In genomic region chr5:122391178-122391785, GRCm38 (mm10) we compare ENCODE assay signal across 8 mouse cellular contexts. TPM values are rescaled to one million over a fixed set of nuclear protein-coding genes. Genes with fewer than 3 reads are reported as not detected.
DNase-seq lines count a peak whose midpoint lies in the region; ATAC-seq and TF ChIP-seq lines count a peak whose summit lies in the region.

No protein-coding gene starts in this region.

- H3K4me2 ChIP-seq in heart, embryonic 11.5 days = peak overlapping the region; percentile 74
- peak overlapping the region; percentile 92 for H3K4me2 ChIP-seq in hindbrain, embryonic 12.5 days (replicated peaks)
- peak overlapping the region; percentile 90 for H3K4me2 ChIP-seq in liver, postnatal 0 days (ENCODE audit: low read depth, low read length)

- no peak for TF ChIP-seq CTCF in liver, postnatal 0 days (IDR thresholded peaks at IDR 0.05; ENCODE audit: low read depth)

- peaks cover 8% of the 10 kb centered on the region for H3K4me1 ChIP-seq in heart, embryonic 11.5 days (ENCODE audit: control insufficient read depth, insufficient read depth, low read length)
- H3K4me1 ChIP-seq in ES-E14 (ENCODE audit: control insufficient read depth in 2 of 2, insufficient read depth in 2 of 2, low read length in 2 of 2, poor library complexity in 1 of 2) = peaks cover 1 to 4% of the 10 kb centered on the region in 2 experiments; a peak in 1 of 4 replicates
- H3K4me1 ChIP-seq in hindbrain, embryonic 12.5 days = peaks cover 10% of the 10 kb centered on the region
- peaks cover 11% of the 10 kb centered on the region for H3K4me1 ChIP-seq in liver, postnatal 0 days (ENCODE audit: insufficient read depth)

- in situ Hi-C loops in ES-E14 (cut with MboI; ENCODE audit: low sequenced_read_pairs in 2 of 2, unreplicated experiment in 2 of 2) = no loop called here

- no peaks in the 10 kb centered on the region for H3K27me3 ChIP-seq in heart, embryonic 11.5 days (ENCODE audit: control insufficient read depth, insufficient read depth, low read length)
- H3K27me3 ChIP-seq in hindbrain, embryonic 12.5 days = no peaks in the 10 kb centered on the region
- H3K27me3 ChIP-seq in liver, postnatal 0 days (ENCODE audit: insufficient read depth, low read length) = no peaks in the 10 kb centered on the region

- H3K9me3 ChIP-seq in heart, embryonic 11.5 days (replicated peaks; ENCODE audit: control insufficient read depth, low read length) = no peaks in the 10 kb centered on the region
- H3K9me3 ChIP-seq in ES-E14 (ENCODE audit: control insufficient read depth, insufficient read depth, low read depth, low read length) = no peaks in the 10 kb centered on the region
- H3K9me3 ChIP-seq in hindbrain, embryonic 12.5 days (replicated peaks) = no peaks in the 10 kb centered on the region
- no peaks in the 10 kb centered on the region for H3K9me3 ChIP-seq in liver, postnatal 0 days (ENCODE audit: low read length)

- H3K9ac ChIP-seq in heart, embryonic 11.5 days (ENCODE audit: low read depth, low read length) = no peak overlapping the region; the same call in 1 of the 2 replicates
- H3K9ac ChIP-seq in ES-E14 (ENCODE audit: insufficient read depth, low read depth, low read length, poor library complexity, severe bottlenecking) = no peak overlapping the region
- peak overlapping the region; percentile 87 for H3K9ac ChIP-seq in hindbrain, embryonic 12.5 days
- H3K9ac ChIP-seq in liver, postnatal 0 days (replicated peaks) = no peak overlapping the region; the same call in 1 of the 2 replicates

- 52% methylated on average over 15 of the region's 16 CpGs for WGBS in heart, embryonic 11.5 days (ENCODE audit: insufficient replicate concordance)
- 54% methylated on average over 16 of the region's 16 CpGs for WGBS in hindbrain, embryonic 12.5 days
- 49% methylated on average over 16 of the region's 16 CpGs for WGBS in liver, postnatal 0 days (ENCODE audit: insufficient replicate concordance)

- DNase-seq in heart, adult 8-10 months (ENCODE audit: low spot score) = no peak
- no peak for DNase-seq in ES-E14 (ENCODE audit: low read depth, low spot score)
- no peak for DNase-seq in liver, postnatal 0 days
- DNase-seq in embryo, embryonic 11 days = no peak
- DNase-seq in right cerebral cortex, postnatal 10 days (ENCODE audit: low spot score in 2 of 2) = no peak
- DNase-seq in cerebellum, postnatal 10 days = no peak

- no peak for TF ChIP-seq EP300 in liver, postnatal 0 days (IDR thresholded peaks at IDR 0.05; ENCODE audit: low read depth)

- no peak overlapping the region; the same call in 1 of the 2 replicates for H3K27ac ChIP-seq in heart, embryonic 11.5 days (ENCODE audit: low read depth, low read length)
- no peak overlapping the region for H3K27ac ChIP-seq in ES-E14 (ENCODE audit: insufficient read depth, low read depth, low read length, poor library complexity, severe bottlenecking)
- no peak overlapping the region for H3K27ac ChIP-seq in hindbrain, embryonic 12.5 days
- no peak overlapping the region; the same call in 1 of the 2 replicates for H3K27ac ChIP-seq in liver, postnatal 0 days (ENCODE audit: low read depth)

- H3K36me3 ChIP-seq in heart, embryonic 11.5 days (ENCODE audit: control insufficient read depth, insufficient read depth, low read length) = 0 out of 2 replicates have a peak, but pooled peaks cover 2% of the 10 kb centered on the region
- peaks cover 6% of the 10 kb centered on the region for H3K36me3 ChIP-seq in ES-E14 (ENCODE audit: control insufficient read depth, insufficient read depth, low read length, poor library complexity, severe bottlenecking)
- 0 out of 2 replicates have a peak, but pooled peaks cover 4% of the 10 kb centered on the region for H3K36me3 ChIP-seq in hindbrain, embryonic 12.5 days
- H3K36me3 ChIP-seq in liver, postnatal 0 days (replicated peaks; ENCODE audit: insufficient read depth, low read length) = peaks cover 5% of the 10 kb centered on the region

- H3K4me3 ChIP-seq in heart, embryonic 11.5 days (ENCODE audit: low read depth, low read length) = peak overlapping the region; percentile 70
- peak overlapping the region in 1 of 2 experiments; percentile 98; a peak in 1 of 4 replicates for H3K4me3 ChIP-seq in ES-E14 (ENCODE audit: insufficient read depth in 1 of 2, low read depth in 1 of 2, low read length in 2 of 2, poor library complexity in 1 of 2, severe bottlenecking in 1 of 2)
- H3K4me3 ChIP-seq in hindbrain, embryonic 12.5 days = peak overlapping the region; percentile 86; the same call in 1 of the 2 replicates
- peak overlapping the region; percentile 99 for H3K4me3 ChIP-seq in liver, postnatal 0 days (ENCODE audit: low read depth, low read length)

- no peak for ATAC-seq in heart, embryonic 11.5 days (replicated peaks; ENCODE audit: insufficient number of reproducible peaks, low FRiP score, low TSS enrichment)
- ATAC-seq in hindbrain, embryonic 12.5 days (ENCODE audit: low FRiP score) = 0 out of 2 replicates have a peak, but pooled peaks have one; percentile 11
- ATAC-seq in liver, postnatal 0 days = no peak

TF ChIP-seq in ES-E14, 5 proteins besides CTCF, POLR2A, EP300 and RAD21:
- TF ChIP-seq HCFC1 (IDR thresholded peaks at IDR 0.05; ENCODE audit: borderline replicate concordance, insufficient read depth, low read length) (no peak), ZNF384 (IDR thresholded peaks at IDR 0.05; ENCODE audit: low read depth, low read length) (peak; percentile 71), CHD2 (IDR thresholded peaks at IDR 0.05; ENCODE audit: low read depth, low read length) (no peak), ZC3H11A (IDR thresholded peaks at IDR 0.05; ENCODE audit: borderline replicate concordance, low read depth, low read length) (no peak)

RNA-seq across cellular contexts. Expression of gene Arpc3, which starts 0.4 kb away (rescaled TPM):
- polyA plus RNA-seq in heart, embryonic 11.5 days (2014; fragmentation: Nextera tagmentation; extraction: Ambion mirVana) = 39.3 and 81.8 TPM in 2 replicates
- 10 to 100 TPM; 84.9 to 93.6 (median 88.1) TPM for total RNA-seq in heart, adult 8-10 months (2022)
- 135 and 165 TPM in 2 replicates for total RNA-seq in ES-E14 (2012; rRNA removed)
- polyA plus RNA-seq in hindbrain, embryonic 12.5 days (2016; fragmentation: Nextera tagmentation; extraction: Ambion mirVana) = 115 and 134 TPM in 2 replicates
- 79.7 and 86.6 TPM in 2 replicates for polyA plus RNA-seq in liver, postnatal 0 days (2015; fragmentation: Nextera tagmentation; extraction: Ambion mirVana)

RNA-seq across cellular contexts. Expression of gene Fam216a, which starts 19.1 kb away (rescaled TPM):
- 67.4 TPM in 2 replicates for polyA plus RNA-seq in heart, embryonic 11.5 days (2014; fragmentation: Nextera tagmentation; extraction: Ambion mirVana)
- total RNA-seq in heart, adult 8-10 months (2022) = 10 to 100 TPM; 11.6 to 14.3 (median 12.7) TPM
- 20.0 and 32.7 TPM in 2 replicates for total RNA-seq in ES-E14 (2012; rRNA removed)
- 107 and 114 TPM in 2 replicates for polyA plus RNA-seq in hindbrain, embryonic 12.5 days (2016; fragmentation: Nextera tagmentation; extraction: Ambion mirVana)
- 9.8 and 10.3 TPM in 2 replicates for polyA plus RNA-seq in liver, postnatal 0 days (2015; fragmentation: Nextera tagmentation; extraction: Ambion mirVana)

RNA-seq across cellular contexts. Expression of gene Gpn3, which starts 19.6 kb away (rescaled TPM):
- polyA plus RNA-seq in heart, embryonic 11.5 days (2014; fragmentation: Nextera tagmentation; extraction: Ambion mirVana) = 63.1 and 67.2 TPM in 2 replicates
- 10 to 100 TPM; 25.3 to 32.1 (median 30.4) TPM for total RNA-seq in heart, adult 8-10 months (2022)
- 101 and 105 TPM in 2 replicates for total RNA-seq in ES-E14 (2012; rRNA removed)
- 52.0 and 52.2 TPM in 2 replicates for polyA plus RNA-seq in hindbrain, embryonic 12.5 days (2016; fragmentation: Nextera tagmentation; extraction: Ambion mirVana)
- 25.2 and 26.7 TPM in 2 replicates for polyA plus RNA-seq in liver, postnatal 0 days (2015; fragmentation: Nextera tagmentation; extraction: Ambion mirVana)

RNA-seq across cellular contexts. Expression of gene Anapc7, which starts 30.2 kb away (rescaled TPM):
- 20.9 and 22.1 TPM in 2 replicates for polyA plus RNA-seq in heart, embryonic 11.5 days (2014; fragmentation: Nextera tagmentation; extraction: Ambion mirVana)
- total RNA-seq in heart, adult 8-10 months (2022) = 10 to 100 TPM; 30.2 to 35.9 (median 33.9) TPM
- total RNA-seq in ES-E14 (2012; rRNA removed) = 51.8 and 63.2 TPM in 2 replicates
- 48.2 and 51.4 TPM in 2 replicates for polyA plus RNA-seq in hindbrain, embryonic 12.5 days (2016; fragmentation: Nextera tagmentation; extraction: Ambion mirVana)
- 11.0 and 11.8 TPM in 2 replicates for polyA plus RNA-seq in liver, postnatal 0 days (2015; fragmentation: Nextera tagmentation; extraction: Ambion mirVana)

RNA-seq across cellular contexts. Expression of gene Vps29, which starts 37.1 kb away (rescaled TPM):
- 241 and 245 TPM in 2 replicates for polyA plus RNA-seq in heart, embryonic 11.5 days (2014; fragmentation: Nextera tagmentation; extraction: Ambion mirVana)
- total RNA-seq in heart, adult 8-10 months (2022) = 100 to 1,000 TPM in 2 of 4 experiments, 10 to 100 TPM in 2; 91.9 to 113 (median 101) TPM
- total RNA-seq in ES-E14 (2012; rRNA removed) = 101 and 135 TPM in 2 replicates
- polyA plus RNA-seq in hindbrain, embryonic 12.5 days (2016; fragmentation: Nextera tagmentation; extraction: Ambion mirVana) = 207 and 212 TPM in 2 replicates
- polyA plus RNA-seq in liver, postnatal 0 days (2015; fragmentation: Nextera tagmentation; extraction: Ambion mirVana) = 93.1 and 104 TPM in 2 replicates
